Mouse (Mus musculus): Measurements from ENCODE around the gene Kdm5b.

- TF ChIP-seq CTCF (conservative IDR thresholded peaks at IDR 0.05; ENCODE audit: low read length) (no peak), NANOG (IDR thresholded peaks at IDR 0.05; ENCODE audit: borderline replicate concordance, low read length) (no peak)
Observed at GRCm38 (mm10) chr1:134549632-134550132, 10.3 kb upstream of the Kdm5b start, which contains the start of gene Mgat4e.
